20 mouse cellular contexts compared by ENCODE assay signal in genomic region chr14:13596251-13596650, GRCm38 (mm10).
DNase-seq lines count a peak whose midpoint lies in the region; ATAC-seq lines count a peak whose summit lies in the region.
"Had no signal": no experiment of that assay in that cellular context is flagged by ENCODE, and none has a peak within 500 bp of the region (broad histone marks: within the 10 kb centered on the region; RNA-seq: fewer than 3 reads in every experiment).

No protein-coding gene starts in this region.

- H3K27ac ChIP-seq in forebrain, embryonic 11.5 days (ENCODE audit: low read depth, low read length), result no peak overlapping the region
- no peak overlapping the region for H3K27ac ChIP-seq in neural tube, embryonic 15.5 days (replicated peaks)
- H3K27ac ChIP-seq: hindbrain, embryonic 10.5 days; macrophage; midbrain, embryonic 12.5 days; neural tube, embryonic 13.5 days had no signal

- 78% methylated on average over 6 of the region's 6 CpGs for WGBS in forebrain, embryonic 11.5 days
- 77% methylated on average over 6 of the region's 6 CpGs for WGBS in neural tube, embryonic 15.5 days

- H3K27me3 ChIP-seq in forebrain, embryonic 11.5 days (ENCODE audit: control insufficient read depth, insufficient read depth, low read length), result no peaks in the 10 kb centered on the region
- no peaks in the 10 kb centered on the region for H3K27me3 ChIP-seq in neural tube, embryonic 15.5 days (replicated peaks)
- H3K27me3 ChIP-seq: midbrain, embryonic 12.5 days; neural tube, embryonic 13.5 days had no signal

- no peaks in the 10 kb centered on the region for H3K36me3 ChIP-seq in forebrain, embryonic 11.5 days (ENCODE audit: control insufficient read depth, insufficient read depth, low read length)
- no peaks in the 10 kb centered on the region for H3K36me3 ChIP-seq in neural tube, embryonic 15.5 days
- H3K36me3 ChIP-seq: hindbrain, embryonic 10.5 days; midbrain, embryonic 12.5 days; neural tube, embryonic 13.5 days had no signal

- H3K4me1 ChIP-seq in forebrain, embryonic 11.5 days (replicated peaks; ENCODE audit: control insufficient read depth, insufficient read depth, low read length), result no peaks in the 10 kb centered on the region
- no peaks in the 10 kb centered on the region for H3K4me1 ChIP-seq in neural tube, embryonic 15.5 days
- H3K4me1 ChIP-seq: hindbrain, embryonic 10.5 days; midbrain, embryonic 12.5 days; neural tube, embryonic 13.5 days had no signal

- H3K9me3 ChIP-seq in forebrain, embryonic 11.5 days (ENCODE audit: control insufficient read depth, low read length), result no peaks in the 10 kb centered on the region
- H3K9me3 ChIP-seq in neural tube, embryonic 15.5 days (replicated peaks), result no peaks in the 10 kb centered on the region
- H3K9me3 ChIP-seq: hindbrain, embryonic 10.5 days; midbrain, embryonic 12.5 days; neural tube, embryonic 13.5 days had no signal

- peak; percentile 2 to 7 for DNase-seq in heart, postnatal 10 days
- no peak for DNase-seq in heart, postnatal 4 days
- DNase-seq in ovary, adult 18-20 months (ENCODE audit: low spot score), result peak; percentile 2
- no peak for DNase-seq in ovary, postnatal 14 days (ENCODE audit: low spot score)
- peak; percentile 7 to 32 for DNase-seq in cerebellum, adult 18-20 months
- no peak for DNase-seq in forebrain, embryonic 11.5 days (ENCODE audit: low spot score)
- DNase-seq in urinary bladder, adult 2 months (ENCODE audit: low spot score), result no peak
- DNase-seq: kidney, adult 8-10 months; kidney, postnatal 36 days; layer of hippocampus, adult 9-11 months; thymus, postnatal 4 days had no signal

- intact Hi-C loops in heart, postnatal 10 days (cut with DNase I), result no loop called here

- no peak overlapping the region for H3K4me3 ChIP-seq in forebrain, embryonic 11.5 days (ENCODE audit: low read depth, low read length)
- H3K4me3 ChIP-seq in neural tube, embryonic 15.5 days (replicated peaks), result no peak overlapping the region
- H3K4me3 ChIP-seq: erythroblast, embryonic 14.5 days; hindbrain, embryonic 10.5 days; midbrain, embryonic 12.5 days; neural tube, embryonic 13.5 days had no signal

- H3K4me2 ChIP-seq in forebrain, embryonic 11.5 days (ENCODE audit: low read depth, low read length, severe bottlenecking), result no peak overlapping the region
- no peak overlapping the region for H3K4me2 ChIP-seq in neural tube, embryonic 15.5 days
- H3K4me2 ChIP-seq: liver, embryonic 11.5 days; midbrain, embryonic 12.5 days; neural tube, embryonic 13.5 days had no signal

- ATAC-seq in forebrain, embryonic 11.5 days (replicated peaks; ENCODE audit: low FRiP score), result no peak
- ATAC-seq in neural tube, embryonic 15.5 days (ENCODE audit: low FRiP score), result no peak
- ATAC-seq: forebrain, embryonic 16.5 days; inflammation-experienced regulatory T-cells, adult 6 months had no signal

- no peak overlapping the region for H3K9ac ChIP-seq in forebrain, embryonic 11.5 days (ENCODE audit: low read length)
- H3K9ac ChIP-seq in neural tube, embryonic 15.5 days (replicated peaks), result no peak overlapping the region
- H3K9ac ChIP-seq: midbrain, embryonic 12.5 days; neural tube, embryonic 13.5 days had no signal

Comparison
In these comparisons a context has a peak if more than half of its experiments do, and no peak if none do; other contexts are left out.
1. DNase-seq: peak in heart, postnatal 10 days (2 of 2), ovary, adult 18-20 months (single experiment) and cerebellum, adult 18-20 months (2 of 2); none in heart, postnatal 4 days (single experiment), ovary, postnatal 14 days (single experiment), forebrain, embryonic 11.5 days (single experiment) and urinary bladder, adult 2 months (single experiment).